23 mouse cellular contexts compared by ENCODE assay signal in genomic region chr9:69087325-69087724, GRCm38 (mm10).
DNase-seq lines count a peak whose midpoint lies in the region; ATAC-seq and TF ChIP-seq lines count a peak whose summit lies in the region.
"Had no signal": no experiment of that assay in that cellular context is flagged by ENCODE, and none has a peak within 500 bp of the region (broad histone marks: within the 10 kb centered on the region; RNA-seq: fewer than 3 reads in every experiment).

No protein-coding gene starts in this region.

- H3K9me3 ChIP-seq in liver, embryonic 14.5 days (ENCODE audit: control insufficient read depth, low read length): no peaks in the 10 kb centered on the region
- H3K9me3 ChIP-seq: embryonic facial prominence, embryonic 15.5 days; forebrain, embryonic 12.5 days; heart, embryonic 12.5 days had no signal

- ATAC-seq in liver, embryonic 14.5 days (ENCODE audit: insufficient read depth): peak; percentile 98
- ATAC-seq in megakaryocyte progenitor cell, adult 5-6 weeks (replicated peaks; ENCODE audit: poor library complexity): peak; percentile 88
- ATAC-seq: CD4-positive, CD25-positive, alpha-beta regulatory T cell, adult 4 months; forebrain, embryonic 16.5 days; hindbrain, postnatal 0 days had no signal

- peak overlapping the region; percentile 79 for H3K27ac ChIP-seq in liver, embryonic 14.5 days
- H3K27ac ChIP-seq: embryonic facial prominence, embryonic 15.5 days; forebrain, embryonic 12.5 days; heart, adult 2 months; hindbrain, postnatal 0 days had no signal

- no peaks in the 10 kb centered on the region for H3K27me3 ChIP-seq in liver, embryonic 14.5 days (ENCODE audit: control insufficient read depth, insufficient read depth, low read length)
- H3K27me3 ChIP-seq: embryonic facial prominence, embryonic 15.5 days had no signal

- DNase-seq in heart, adult 11 months: peak; percentile 12
- no peak for DNase-seq in heart, adult 9 months (ENCODE audit: low spot score in 2 of 2)
- peak; percentile 82 for DNase-seq in liver
- DNase-seq in liver, embryonic 14.5 days (ENCODE audit: low read depth in 3 of 3, low spot score in 3 of 3): peak in 1 of 3 experiments; percentile 60
- DNase-seq in c-Kit-positive CD71-positive TER-119-positive erythroid progenitor cells, embryonic 14.5 days (ENCODE audit: low spot score): no peak
- DNase-seq in right cerebral cortex, postnatal 25 days: no peak
- DNase-seq in cerebellum, postnatal 25 days: no peak
- DNase-seq: adrenal gland, adult 8-10 months; adrenal gland, postnatal 36 days; B cell, adult 2 months; cerebellum, adult 11 months; cerebellum, adult 9-11 months; embryo, embryonic 11 days; gastrocnemius, postnatal 10 days; heart, adult 2 months had no signal

- TF ChIP-seq CTCF in liver, embryonic 14.5 days (IDR thresholded peaks at IDR 0.05; ENCODE audit: low read depth): no peak

- H3K36me3 ChIP-seq in liver, embryonic 14.5 days (replicated peaks; ENCODE audit: control insufficient read depth, insufficient read depth, low read depth): no peaks in the 10 kb centered on the region
- H3K36me3 ChIP-seq: embryonic facial prominence, embryonic 15.5 days; forebrain, embryonic 12.5 days; G1E; heart, embryonic 12.5 days had no signal

- peaks cover 30 to 40% of the 10 kb centered on the region in 2 experiments for H3K4me1 ChIP-seq in liver, embryonic 14.5 days (replicated peaks; ENCODE audit: control insufficient read depth in 2 of 2, insufficient read depth in 2 of 2, low read length in 1 of 2)

- peak overlapping the region; percentile 50 for H3K4me2 ChIP-seq in liver, embryonic 14.5 days (ENCODE audit: low read depth)
- H3K4me2 ChIP-seq: embryonic facial prominence, embryonic 15.5 days; forebrain, embryonic 12.5 days; heart, embryonic 12.5 days had no signal

- no peak overlapping the region for H3K4me3 ChIP-seq in liver, embryonic 14.5 days (ENCODE audit: insufficient read depth in 1 of 2, low read depth in 2 of 2, low read length in 2 of 2)
- H3K4me3 ChIP-seq: embryonic facial prominence, embryonic 15.5 days; forebrain, embryonic 12.5 days; heart, adult 2 months; heart, embryonic 12.5 days had no signal

- peak; percentile 71 for TF ChIP-seq EP300 in liver, embryonic 14.5 days (IDR thresholded peaks at IDR 0.05; ENCODE audit: low read depth)

- 13% methylated on average over 1 of the region's 1 CpGs for WGBS in liver, embryonic 14.5 days (ENCODE audit: insufficient replicate concordance)

- H3K9ac ChIP-seq in liver, embryonic 14.5 days (replicated peaks): peak overlapping the region; percentile 50
- H3K9ac ChIP-seq: embryonic facial prominence, embryonic 15.5 days; forebrain, embryonic 12.5 days; heart, embryonic 12.5 days had no signal

Comparison
In these comparisons a context has a peak if more than half of its experiments do, and no peak if none do; other contexts are left out.
1. DNase-seq: peak in heart, adult 11 months (single experiment) and liver (single experiment); none in heart, adult 9 months (0 of 2), c-Kit-positive CD71-positive TER-119-positive erythroid progenitor cells, embryonic 14.5 days (single experiment), right cerebral cortex, postnatal 25 days (single experiment) and cerebellum, postnatal 25 days (0 of 2).